Mouse (Mus musculus): ENCODE results near the gene Diras1. TPM values are rescaled to one million over a fixed set of nuclear protein-coding genes. Genes with fewer than 3 reads are reported as not detected.
"Not testable (repeated sequence)": the region's sequence is repeated elsewhere in the genome, so short reads cannot be mapped to it uniquely, and the experiment has no call there.

Diras1 gene
- polyA plus RNA-seq, 1 experiment from 2014 or later, result 45.4 TPM

- peak; percentile 42; the same call in 1 of the 2 replicates for ATAC-seq
- Histone ChIP-seq H3K9ac (replicated peaks; ENCODE audit: low read depth, low read length) (peak overlapping the region; percentile 47), H3K4me3 (replicated peaks; ENCODE audit: low read length) (peak overlapping the region; percentile 20; the same call in 1 of the 2 replicates), H3K9me3 (ENCODE audit: control insufficient read depth, low read length) (no peaks in the 10 kb centered on the region), H3K27ac (ENCODE audit: low read length) (no peak overlapping the region), H3K36me3 (ENCODE audit: control insufficient read depth, insufficient read depth) (no peaks in the 10 kb centered on the region), H3K4me2 (ENCODE audit: low read length) (peak overlapping the region; percentile 37), H3K4me1 (replicated peaks; ENCODE audit: control insufficient read depth, insufficient read depth, low read length) (peaks cover 13% of the 10 kb centered on the region), H3K27me3 (replicated peaks; ENCODE audit: control insufficient read depth, insufficient read depth, low read length) (no peaks in the 10 kb centered on the region)
- WGBS, result 10% methylated on average over 21 of the region's 21 CpGs
Observed at GRCm38 (mm10) chr10:80995091-80995632, 30.3 kb downstream of the Diras1 start.

GRCm38 (mm10) chr10:80994621-80995020 is 30.8 kb downstream of the Diras1 start:
- Histone ChIP-seq H3K4me2 (ENCODE audit: low read length) (no peak overlapping the region), H3K9ac (replicated peaks; ENCODE audit: low read depth, low read length) (peak overlapping the region; percentile 47), H3K27ac (ENCODE audit: low read length) (no peak overlapping the region), H3K36me3 (ENCODE audit: control insufficient read depth, insufficient read depth) (no peaks in the 10 kb centered on the region), H3K9me3 (ENCODE audit: control insufficient read depth, low read length) (no peaks in the 10 kb centered on the region), H3K27me3 (replicated peaks; ENCODE audit: control insufficient read depth, insufficient read depth, low read length) (no peaks in the 10 kb centered on the region), H3K4me1 (replicated peaks; ENCODE audit: control insufficient read depth, insufficient read depth, low read length) (peaks cover 9% of the 10 kb centered on the region), H3K4me3 (replicated peaks; ENCODE audit: low read length) (no peak overlapping the region)
- WGBS, result 64% methylated on average over 4 of the region's 4 CpGs
- ATAC-seq, result no peak

GRCm38 (mm10) chr10:80993276-80993675 is 32.2 kb downstream of the Diras1 start:
- Histone ChIP-seq H3K9ac (replicated peaks; ENCODE audit: low read depth, low read length) (no peak overlapping the region), H3K9me3 (ENCODE audit: control insufficient read depth, low read length) (no peaks in the 10 kb centered on the region), H3K27me3 (replicated peaks; ENCODE audit: control insufficient read depth, insufficient read depth, low read length) (no peaks in the 10 kb centered on the region), H3K36me3 (ENCODE audit: control insufficient read depth, insufficient read depth) (no peaks in the 10 kb centered on the region), H3K27ac (ENCODE audit: low read length) (no peak overlapping the region), H3K4me2 (ENCODE audit: low read length) (no peak overlapping the region), H3K4me3 (replicated peaks; ENCODE audit: low read length) (no peak overlapping the region), H3K4me1 (replicated peaks; ENCODE audit: control insufficient read depth, insufficient read depth, low read length) (peaks cover 6% of the 10 kb centered on the region)
- WGBS, result 53% methylated on average over 5 of the region's 5 CpGs
- ATAC-seq, result no peak

GRCm38 (mm10) chr10:80991945-80992344 is 33.5 kb downstream of the Diras1 start:
- H3K4me1 ChIP-seq (replicated peaks; ENCODE audit: control insufficient read depth, insufficient read depth, low read length), result peaks cover 6% of the 10 kb centered on the region
- H3K36me3 ChIP-seq (ENCODE audit: control insufficient read depth, insufficient read depth), result no peaks in the 10 kb centered on the region
- H3K27me3 ChIP-seq (replicated peaks; ENCODE audit: control insufficient read depth, insufficient read depth, low read length), result peaks cover 1% of the 10 kb centered on the region
- no peak for ATAC-seq
- H3K4me3 ChIP-seq (replicated peaks; ENCODE audit: low read length), result no peak overlapping the region
- H3K4me2 ChIP-seq (ENCODE audit: low read length), result no peak overlapping the region
- H3K9me3 ChIP-seq (ENCODE audit: control insufficient read depth, low read length), result no peaks in the 10 kb centered on the region
- no peak overlapping the region for H3K9ac ChIP-seq (replicated peaks; ENCODE audit: low read depth, low read length)
- H3K27ac ChIP-seq (ENCODE audit: low read length), result no peak overlapping the region
- WGBS, result 72% methylated on average over 1 of the region's 1 CpGs

GRCm38 (mm10) chr10:80991007-80991406 is 34.5 kb downstream of the Diras1 start:
- WGBS, result 6% methylated on average over 3 of the region's 3 CpGs
- no peak overlapping the region for H3K4me3 ChIP-seq (replicated peaks; ENCODE audit: low read length)
- H3K4me1 ChIP-seq (replicated peaks; ENCODE audit: control insufficient read depth, insufficient read depth, low read length), result peaks cover 6% of the 10 kb centered on the region
- no peak overlapping the region for H3K4me2 ChIP-seq (ENCODE audit: low read length)
- H3K9me3 ChIP-seq (ENCODE audit: control insufficient read depth, low read length), result no peaks in the 10 kb centered on the region
- no peaks in the 10 kb centered on the region for H3K36me3 ChIP-seq (ENCODE audit: control insufficient read depth, insufficient read depth)
- H3K9ac ChIP-seq (replicated peaks; ENCODE audit: low read depth, low read length), result no peak overlapping the region
- peaks cover 8% of the 10 kb centered on the region for H3K27me3 ChIP-seq (replicated peaks; ENCODE audit: control insufficient read depth, insufficient read depth, low read length)
- no peak for ATAC-seq
- no peak overlapping the region for H3K27ac ChIP-seq (ENCODE audit: low read length)

GRCm38 (mm10) chr10:80990406-80990805 is 35.1 kb downstream of the Diras1 start:
- no peak overlapping the region for H3K4me2 ChIP-seq (ENCODE audit: low read length)
- H3K36me3 ChIP-seq (ENCODE audit: control insufficient read depth, insufficient read depth), result no peaks in the 10 kb centered on the region
- no peak overlapping the region for H3K9ac ChIP-seq (replicated peaks; ENCODE audit: low read depth, low read length)
- peaks cover 11% of the 10 kb centered on the region for H3K4me1 ChIP-seq (replicated peaks; ENCODE audit: control insufficient read depth, insufficient read depth, low read length)
- H3K27ac ChIP-seq (ENCODE audit: low read length), result no peak overlapping the region
- no peak overlapping the region for H3K4me3 ChIP-seq (replicated peaks; ENCODE audit: low read length)
- no peaks in the 10 kb centered on the region for H3K9me3 ChIP-seq (ENCODE audit: control insufficient read depth, low read length)
- H3K27me3 ChIP-seq (replicated peaks; ENCODE audit: control insufficient read depth, insufficient read depth, low read length), result peaks cover 14% of the 10 kb centered on the region
- WGBS, result 75% methylated on average over 7 of the region's 7 CpGs
- no peak for ATAC-seq

- WGBS, result 63% methylated on average over 4 of the region's 4 CpGs
- not testable (repeated sequence) for H3K4me2 ChIP-seq (ENCODE audit: low read length); H3K27ac ChIP-seq (ENCODE audit: low read length); H3K9ac ChIP-seq (replicated peaks; ENCODE audit: low read depth, low read length); H3K9me3 ChIP-seq (ENCODE audit: control insufficient read depth, low read length); ATAC-seq; H3K4me1 ChIP-seq (replicated peaks; ENCODE audit: control insufficient read depth, insufficient read depth, low read length); H3K4me3 ChIP-seq (replicated peaks; ENCODE audit: low read length); H3K36me3 ChIP-seq (ENCODE audit: control insufficient read depth, insufficient read depth)
- peaks cover 18% of the 10 kb centered on the region for H3K27me3 ChIP-seq (replicated peaks; ENCODE audit: control insufficient read depth, insufficient read depth, low read length)
Observed at GRCm38 (mm10) chr10:80989854-80990253, 35.6 kb downstream of the Diras1 start.

- ATAC-seq, result no peak
- H3K4me3 ChIP-seq (replicated peaks; ENCODE audit: low read length), result no peak overlapping the region
- peaks cover 18% of the 10 kb centered on the region for H3K27me3 ChIP-seq (replicated peaks; ENCODE audit: control insufficient read depth, insufficient read depth, low read length)
- 62% methylated on average over 6 of the region's 6 CpGs for WGBS
- H3K36me3 ChIP-seq (ENCODE audit: control insufficient read depth, insufficient read depth), result no peaks in the 10 kb centered on the region
- H3K4me1 ChIP-seq (replicated peaks; ENCODE audit: control insufficient read depth, insufficient read depth, low read length), result peaks cover 6% of the 10 kb centered on the region; the same call in 1 of the 2 replicates
- H3K4me2 ChIP-seq (ENCODE audit: low read length), result no peak overlapping the region
- H3K9me3 ChIP-seq (ENCODE audit: control insufficient read depth, low read length), result no peaks in the 10 kb centered on the region
- H3K27ac ChIP-seq (ENCODE audit: low read length), result no peak overlapping the region
- H3K9ac ChIP-seq (replicated peaks; ENCODE audit: low read depth, low read length), result no peak overlapping the region
Observed at GRCm38 (mm10) chr10:80989446-80989845, 36.0 kb downstream of the Diras1 start.

- H3K27me3 ChIP-seq (replicated peaks; ENCODE audit: control insufficient read depth, insufficient read depth, low read length), result peaks cover 24% of the 10 kb centered on the region
- no peak overlapping the region for H3K9ac ChIP-seq (replicated peaks; ENCODE audit: low read depth, low read length)
- H3K4me1 ChIP-seq (replicated peaks; ENCODE audit: control insufficient read depth, insufficient read depth, low read length), result peaks cover 6% of the 10 kb centered on the region; the same call in 1 of the 2 replicates
- H3K9me3 ChIP-seq (ENCODE audit: control insufficient read depth, low read length), result no peaks in the 10 kb centered on the region
- H3K4me3 ChIP-seq (replicated peaks; ENCODE audit: low read length), result no peak overlapping the region
- no peak overlapping the region for H3K27ac ChIP-seq (ENCODE audit: low read length)
- WGBS, result 10% methylated on average over 10 of the region's 10 CpGs
- H3K4me2 ChIP-seq (ENCODE audit: low read length), result no peak overlapping the region
- H3K36me3 ChIP-seq (ENCODE audit: control insufficient read depth, insufficient read depth), result no peaks in the 10 kb centered on the region
- peak; percentile 83 for ATAC-seq
Observed at GRCm38 (mm10) chr10:80987709-80988441, 37.6 kb downstream of the Diras1 start.

All from forebrain, embryonic 16.5 days (tissue).